Mouse (Mus musculus) liver, embryonic 13.5 days (tissue): ENCODE data around the gene Tmem108. TPM values are rescaled to one million over a fixed set of nuclear protein-coding genes. Genes with fewer than 3 reads are reported as not detected.
"Not testable (repeated sequence)": the region's sequence is repeated elsewhere in the genome, so short reads cannot be mapped to it uniquely, and the experiment has no call there.

Source experiments
- ATAC-seq: fragments of 200-750 bp; cut with Nextera tagmentation; 2 replicates; pipeline ENCODE4 v1.8.0; 2017; ENCODE audit warnings: low read depth, mild to moderate bottlenecking, moderate number of reproducible peaks, moderate library complexity
- DNase-seq: peaks from one replicate; pipeline ENCODE4 v3.0.0; 2022
- H3K27ac ChIP-seq: fragments of 300-500 bp; sonication (generic); 2 replicates; pipeline ENCODE4 v1.5.1; 2015; ENCODE audit warnings: moderate library complexity, mild to moderate bottlenecking, inconsistent platforms
- H3K27me3 ChIP-seq: fragments of 300-500 bp; sonication (generic); 2 replicates; pipeline ENCODE4 v1.6.1; 2015; ENCODE audit warnings: mild to moderate bottlenecking, inconsistent platforms
- H3K36me3 ChIP-seq: fragments of 300-500 bp; sonication (generic); 2 replicates; pipeline ENCODE4 v1.6.1; 2015; ENCODE audit warnings: mild to moderate bottlenecking, inconsistent platforms
- H3K4me1 ChIP-seq: fragments of 300-500 bp; sonication (generic); replicated peaks from 2 replicates; pipeline ENCODE4 v1.6.1; 2015; ENCODE audit warnings: inconsistent platforms
- H3K4me2 ChIP-seq: fragments of 300-500 bp; sonication (generic); 2 replicates; pipeline ENCODE4 v1.6.1; 2015; ENCODE audit warnings: inconsistent platforms, mild to moderate bottlenecking, moderate library complexity
- H3K4me3 ChIP-seq: fragments of 300-500 bp; sonication (generic); replicated peaks from 2 replicates; pipeline ENCODE4 v1.5.1; 2015; ENCODE audit warnings: mild to moderate bottlenecking, inconsistent platforms
- H3K9ac ChIP-seq: fragments of 300-500 bp; sonication (generic); 2 replicates; pipeline ENCODE4 v1.6.1; 2015; ENCODE audit warnings: mild to moderate bottlenecking, inconsistent platforms
- H3K9me3 ChIP-seq: fragments of 300-500 bp; sonication (generic); replicated peaks from 2 replicates; pipeline ENCODE4 v1.6.1; 2016; ENCODE audit warnings: inconsistent platforms
- WGBS: fragments of 180-500 bp; shearing (Covaris S2); methylation state at CpG from one replicate; pipeline ENCODE4 v1.1.7; 2015; ENCODE audit not compliant: insufficient replicate concordance; 5-methylcytosine and 5-hydroxymethylcytosine counted together
- polyA plus RNA-seq: library from polyadenylated mRNA; unstranded; fragments of >200 nt; fragmentation: Nextera tagmentation; extraction: Ambion mirVana; gene quantifications from 2 replicates; pipeline ENCODE4 v1.2.1, GENCODE M21; 2015

The Tmem108 gene
- polyA plus RNA-seq, 1 experiment from 2014 or later = 1.5 TPM

DNA sequence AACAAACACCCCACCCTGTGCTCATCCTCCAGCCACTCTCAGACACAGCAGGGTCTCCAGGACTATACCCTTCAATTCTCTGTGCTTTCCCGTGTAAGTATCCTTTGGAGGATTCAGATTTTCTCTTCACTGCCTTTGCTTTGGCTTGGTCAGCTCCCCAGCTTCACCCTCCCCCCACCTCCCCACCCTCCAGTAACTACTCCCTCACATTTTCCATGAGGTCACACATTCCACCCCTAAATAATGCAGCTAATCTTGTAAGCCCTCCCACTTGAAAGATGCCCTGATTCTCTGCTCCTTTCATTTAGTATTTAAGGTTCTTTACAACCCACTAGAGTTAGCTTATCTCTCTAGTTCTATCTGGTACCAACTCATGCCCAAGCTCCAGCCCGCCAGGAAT is 82.4 kb downstream of the Tmem108 start:
- 26% methylated on average over 2 of the region's 2 CpGs for WGBS
- Histone ChIP-seq H3K27ac (no peak overlapping the region), H3K4me3 (no peak overlapping the region)

DNA sequence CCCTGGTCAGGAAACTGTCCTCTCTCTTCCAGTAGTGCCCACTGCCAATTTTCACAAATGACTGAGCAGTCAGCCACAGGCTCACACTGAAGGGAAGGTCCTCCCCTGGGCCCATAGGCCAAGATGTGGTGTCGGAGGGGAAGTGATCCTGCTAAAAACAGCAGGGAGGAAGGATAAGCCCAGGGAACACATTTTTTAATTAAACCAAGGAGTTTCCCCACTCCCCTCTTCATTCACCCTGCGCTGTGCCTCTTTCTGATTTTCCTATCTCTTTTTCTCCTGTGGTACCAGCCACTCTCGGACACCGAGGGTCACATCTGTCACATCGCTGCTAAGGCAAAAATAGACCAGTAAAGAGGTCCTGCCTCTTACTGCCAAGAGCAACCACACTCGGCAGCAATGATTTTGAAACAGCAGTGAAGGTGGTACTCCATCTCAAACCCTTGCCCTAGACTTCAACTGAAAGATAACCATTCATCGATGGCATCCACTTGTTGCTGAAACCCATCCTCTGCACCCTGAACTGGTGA is 83.0 kb downstream of the Tmem108 start:
- H3K4me2 ChIP-seq = no peak overlapping the region
- DNase-seq (no peak), ATAC-seq (no peak)
- no peaks in the 10 kb centered on the region for H3K27me3 ChIP-seq
- no peaks in the 10 kb centered on the region for H3K9me3 ChIP-seq
- H3K27ac ChIP-seq = no peak overlapping the region
- H3K4me3 ChIP-seq = no peak overlapping the region
- H3K9ac ChIP-seq = no peak overlapping the region
- 43% methylated on average over 7 of the region's 7 CpGs for WGBS
- no peaks in the 10 kb centered on the region for H3K36me3 ChIP-seq
- H3K4me1 ChIP-seq = no peaks in the 10 kb centered on the region

More for the DNA sequence above, 82.4 kb downstream of the Tmem108 start:
- ATAC-seq (no peak), DNase-seq (no peak)
- H3K9ac ChIP-seq = no peak overlapping the region
- H3K4me2 ChIP-seq = no peak overlapping the region
- H3K9me3 ChIP-seq = no peaks in the 10 kb centered on the region
- no peaks in the 10 kb centered on the region for H3K4me1 ChIP-seq
- no peaks in the 10 kb centered on the region for H3K36me3 ChIP-seq
- H3K27me3 ChIP-seq = no peaks in the 10 kb centered on the region

GRCm38 (mm10) chr9:103677811-103678210 is 83.8 kb downstream of the Tmem108 start:
- Histone ChIP-seq H3K4me2 (no peak overlapping the region), H3K4me3 (no peak overlapping the region), H3K36me3 (no peaks in the 10 kb centered on the region), H3K27ac (no peak overlapping the region), H3K9me3 (no peaks in the 10 kb centered on the region), H3K27me3 (no peaks in the 10 kb centered on the region), H3K9ac (no peak overlapping the region), H3K4me1 (no peaks in the 10 kb centered on the region)
- ATAC-seq = no peak
- WGBS = 59% methylated on average over 5 of the region's 5 CpGs
- DNase-seq = no peak

GRCm38 (mm10) chr9:103675721-103676480 is 85.7 kb downstream of the Tmem108 start:
- Histone ChIP-seq H3K4me3 (no peak overlapping the region), H3K9me3 (no peaks in the 10 kb centered on the region), H3K4me1 (no peaks in the 10 kb centered on the region), H3K27ac (no peak overlapping the region), H3K36me3 (no peaks in the 10 kb centered on the region), H3K9ac (no peak overlapping the region), H3K27me3 (no peaks in the 10 kb centered on the region), H3K4me2 (no peak overlapping the region)
- no peak for ATAC-seq
- no peak for DNase-seq
- 69% methylated on average over 13 of the region's 13 CpGs for WGBS

GRCm38 (mm10) chr9:103672881-103673280 is 88.8 kb downstream of the Tmem108 start:
- Histone ChIP-seq H3K4me2 (no peak overlapping the region), H3K9me3 (peaks cover 7% of the 10 kb centered on the region), H3K36me3 (no peaks in the 10 kb centered on the region), H3K9ac (no peak overlapping the region), H3K4me3 (no peak overlapping the region), H3K27ac (no peak overlapping the region), H3K4me1 (no peaks in the 10 kb centered on the region), H3K27me3 (no peaks in the 10 kb centered on the region)
- DNase-seq = no peak
- ATAC-seq = no peak
- 70% methylated on average over 4 of the region's 4 CpGs for WGBS

DNA sequence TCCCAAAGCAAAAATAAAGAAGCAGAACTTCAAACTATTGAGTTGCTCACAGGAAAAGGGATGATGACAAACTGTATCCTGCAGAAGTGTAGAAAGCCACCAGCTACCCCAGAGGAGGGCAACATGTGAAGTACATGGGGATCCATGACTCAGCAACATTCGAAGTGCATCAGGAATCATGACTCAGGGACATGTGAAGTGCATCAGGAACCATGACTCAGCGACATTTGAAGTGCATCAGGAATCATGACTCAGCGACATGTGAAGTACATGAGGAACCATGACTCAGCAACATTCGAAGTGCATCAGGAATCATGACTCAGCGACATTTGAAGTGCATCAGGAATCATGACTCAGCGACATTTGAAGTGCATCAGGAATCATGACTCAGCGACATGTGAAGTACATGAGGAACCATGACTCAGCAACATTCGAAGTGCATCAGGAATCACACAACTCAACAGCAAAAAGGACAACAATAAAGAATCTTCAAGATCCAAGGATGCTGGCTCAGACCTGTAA is 91.0 kb downstream of the Tmem108 start:
- H3K4me2 ChIP-seq, H3K27me3 ChIP-seq, H3K4me1 ChIP-seq, H3K9me3 ChIP-seq, H3K9ac ChIP-seq, H3K27ac ChIP-seq, ATAC-seq, DNase-seq, H3K36me3 ChIP-seq, H3K4me3 ChIP-seq: not testable (repeated sequence)
- 80% methylated on average over 8 of the region's 8 CpGs for WGBS

DNA sequence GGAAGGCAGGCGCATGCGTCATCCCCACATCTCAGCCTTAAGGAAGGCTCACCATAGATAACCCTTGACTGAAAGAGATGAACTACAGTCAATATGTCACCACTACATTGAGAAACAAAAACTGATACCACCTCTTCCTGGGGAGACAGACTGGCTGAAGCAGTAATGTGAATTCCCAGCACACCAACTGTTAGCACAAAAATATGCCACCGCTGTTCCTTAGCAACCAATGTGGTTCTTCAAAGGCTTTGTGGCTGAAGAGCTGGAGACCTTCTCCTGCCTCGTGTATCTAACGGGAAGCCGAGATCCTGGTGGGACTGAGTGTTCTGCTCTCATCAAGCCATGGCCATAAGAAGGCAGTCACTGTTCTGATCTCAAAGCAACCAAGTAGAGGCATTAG is 92.8 kb downstream of the Tmem108 start:
- no peak for ATAC-seq
- 64% methylated on average over 6 of the region's 6 CpGs for WGBS
- H3K27me3 ChIP-seq = no peaks in the 10 kb centered on the region

DNA sequence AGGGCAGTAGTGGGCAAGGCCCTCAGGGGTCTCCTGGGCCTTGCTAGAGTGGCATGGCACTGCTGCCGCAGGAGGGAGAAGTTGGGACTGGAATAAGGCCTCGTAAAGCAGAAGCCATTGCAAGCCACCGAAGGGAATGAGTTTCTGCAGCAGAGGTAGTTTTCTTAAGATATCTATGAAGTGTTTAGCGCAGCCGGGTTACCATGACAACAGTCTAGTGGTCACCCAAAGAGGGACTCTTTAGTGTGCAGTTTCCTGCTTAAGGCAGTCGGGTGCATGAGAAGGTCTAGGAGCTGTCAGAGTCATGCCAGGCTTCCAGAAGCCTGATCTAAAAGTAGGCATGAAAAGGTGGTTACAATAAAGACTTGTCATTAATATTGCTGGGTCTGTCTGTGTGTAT is 95.8 kb downstream of the Tmem108 start:
- no peaks in the 10 kb centered on the region for H3K4me1 ChIP-seq
- no peak for DNase-seq
- H3K36me3 ChIP-seq = no peaks in the 10 kb centered on the region
- no peaks in the 10 kb centered on the region for H3K27me3 ChIP-seq
- no peak for ATAC-seq
- no peak overlapping the region for H3K4me2 ChIP-seq
- H3K9ac ChIP-seq = no peak overlapping the region
- WGBS = 63% methylated on average over 6 of the region's 6 CpGs
- H3K27ac ChIP-seq = no peak overlapping the region
- H3K9me3 ChIP-seq = peaks cover 7% of the 10 kb centered on the region
- no peak overlapping the region for H3K4me3 ChIP-seq

More for the DNA sequence above, 92.8 kb downstream of the Tmem108 start:
- Histone ChIP-seq H3K36me3 (no peaks in the 10 kb centered on the region), H3K4me1 (no peaks in the 10 kb centered on the region), H3K9ac (no peak overlapping the region), H3K27ac (no peak overlapping the region), H3K4me2 (no peak overlapping the region), H3K4me3 (no peak overlapping the region), H3K9me3 (peaks cover 7% of the 10 kb centered on the region)
- no peak for DNase-seq

DNA sequence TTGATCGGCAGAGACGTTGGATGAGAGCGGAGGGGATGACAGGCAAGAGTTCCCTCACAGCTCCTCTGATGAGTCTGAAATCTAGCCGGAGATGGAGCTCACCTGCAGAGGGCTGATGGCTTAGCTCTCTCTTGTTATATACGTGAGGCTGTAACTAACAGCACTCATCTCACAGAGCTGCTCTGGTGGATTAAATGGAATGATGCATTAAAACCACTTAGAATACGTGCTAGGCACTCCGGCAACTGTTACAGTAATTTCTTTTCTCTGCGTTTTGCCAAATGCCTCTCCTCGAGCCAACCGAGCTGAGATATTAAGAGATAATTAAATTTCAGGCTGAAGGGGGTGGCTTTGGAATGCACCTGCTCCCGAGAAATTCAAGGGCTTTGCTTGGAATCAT is 97.5 kb downstream of the Tmem108 start:
- no peak for DNase-seq
- H3K9ac ChIP-seq = no peak overlapping the region
- WGBS = 74% methylated on average over 11 of the region's 11 CpGs
- no peaks in the 10 kb centered on the region for H3K4me1 ChIP-seq
- H3K27me3 ChIP-seq = no peaks in the 10 kb centered on the region
- H3K4me2 ChIP-seq = no peak overlapping the region
- no peak for ATAC-seq
- no peaks in the 10 kb centered on the region for H3K9me3 ChIP-seq
- H3K4me3 ChIP-seq = no peak overlapping the region
- H3K27ac ChIP-seq = no peak overlapping the region
- no peaks in the 10 kb centered on the region for H3K36me3 ChIP-seq

GRCm38 (mm10) chr9:103661873-103662272 is 99.8 kb downstream of the Tmem108 start:
- no peak overlapping the region for H3K27ac ChIP-seq
- H3K4me2 ChIP-seq = no peak overlapping the region
- no peak overlapping the region for H3K9ac ChIP-seq
- DNase-seq (no peak), ATAC-seq (no peak)
- H3K4me1 ChIP-seq = no peaks in the 10 kb centered on the region
- WGBS = 50% methylated on average over 1 of the region's 1 CpGs
- no peaks in the 10 kb centered on the region for H3K36me3 ChIP-seq
- no peaks in the 10 kb centered on the region for H3K9me3 ChIP-seq
- no peak overlapping the region for H3K4me3 ChIP-seq
- H3K27me3 ChIP-seq = no peaks in the 10 kb centered on the region

DNA sequence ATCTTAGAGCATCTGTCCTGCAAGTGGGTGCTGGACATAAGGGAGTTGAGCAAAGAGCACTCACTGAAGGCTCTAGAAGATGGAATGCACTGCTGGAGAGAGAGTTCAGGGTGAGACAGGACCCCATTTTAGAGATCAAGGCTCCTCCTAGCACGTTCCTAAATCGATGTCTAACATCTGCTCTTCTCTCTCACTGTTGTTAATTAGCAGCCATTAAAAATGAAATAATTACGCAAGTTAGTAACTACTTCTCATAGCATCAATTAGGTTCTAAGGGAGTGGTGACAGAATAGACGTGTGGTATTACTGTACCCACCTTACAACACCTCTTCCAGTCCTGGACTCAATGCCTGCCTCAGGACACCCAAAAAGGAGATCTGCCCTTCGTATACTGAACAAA is 103.7 kb downstream of the Tmem108 start:
- no peak for DNase-seq
- H3K9me3 ChIP-seq = no peaks in the 10 kb centered on the region
- H3K9ac ChIP-seq = no peak overlapping the region
- WGBS = 62% methylated on average over 5 of the region's 5 CpGs
- no peak overlapping the region for H3K27ac ChIP-seq
- H3K27me3 ChIP-seq = no peaks in the 10 kb centered on the region
- ATAC-seq = no peak
- H3K4me3 ChIP-seq = no peak overlapping the region
- H3K36me3 ChIP-seq = no peaks in the 10 kb centered on the region
- no peaks in the 10 kb centered on the region for H3K4me1 ChIP-seq
- no peak overlapping the region for H3K4me2 ChIP-seq
